Mouse (Mus musculus): ENCODE measurements at regions not wholly inside any gene's neighbourhood (a gene's known extent, or its start where the extent isn't known, plus 50 kb on each side); places are given as distances from the start of the nearest gene placed in this dataset.

GRCm38 (mm10) chr10:24479148-24479547, 116.1 kb upstream of the Ccn2 start:
- TF ChIP-seq CTCF (IDR thresholded peaks at IDR 0.05; ENCODE audit: control insufficient read depth, insufficient read depth, insufficient replicate concordance, low read depth, low read length) (no peak), POLR2A (IDR thresholded peaks at IDR 0.05; ENCODE audit: control insufficient read depth, low read depth, low read length) (no peak)
